Mouse (Mus musculus) liver, adult 2 months (tissue): ENCODE results near the gene Krt78. TPM values are rescaled to one million over a fixed set of nuclear protein-coding genes. Genes with fewer than 3 reads are reported as not detected.

ENCODE experiments used
- DNase-seq: peaks from one replicate; pipeline ENCODE4 v3.0.0-alpha.2; 2011; ENCODE audit warnings: low read depth, low spot score; ENCODE audit errors: extremely low read depth
- H3K27ac ChIP-seq: fragments of 200-500 bp; replicated peaks from 2 replicates; pipeline ENCODE4 v1.5.1; 2012; ENCODE audit warnings: low read depth, mild to moderate bottlenecking, control low read depth, inconsistent platforms, low read length; ENCODE audit not compliant: insufficient read depth
- H3K27me3 ChIP-seq: fragments of 200-500 bp; 2 replicates; pipeline ENCODE4 v1.6.1; 2012; ENCODE audit warnings: mild to moderate bottlenecking, moderate library complexity, low read length, inconsistent platforms; ENCODE audit not compliant: control insufficient read depth, insufficient read depth
- H3K36me3 ChIP-seq: fragments of 200-500 bp; 2 replicates; pipeline ENCODE4 v1.6.1; 2012; ENCODE audit warnings: low read length, inconsistent platforms; ENCODE audit not compliant: control insufficient read depth, insufficient read depth
- H3K4me1 ChIP-seq: fragments of 200-500 bp; 2 replicates; pipeline ENCODE4 v1.6.1; 2011; ENCODE audit warnings: low read length; ENCODE audit not compliant: control insufficient read depth, insufficient read depth
- H3K4me3 ChIP-seq: fragments of 200-500 bp; 2 replicates; pipeline ENCODE4 v1.5.1; 2011; ENCODE audit warnings: low read depth, mild to moderate bottlenecking, control low read depth, low read length, moderate library complexity; ENCODE audit not compliant: insufficient read depth
- H3K79me2 ChIP-seq: fragments of 200-500 bp; 2 replicates; pipeline ENCODE4 v1.6.1; 2012; ENCODE audit warnings: inconsistent platforms, mild to moderate bottlenecking, low read length, moderate library complexity; ENCODE audit not compliant: control insufficient read depth, insufficient read depth
- H3K9ac ChIP-seq: fragments of 200-500 bp; 2 replicates; pipeline ENCODE4 v1.6.1; 2012; ENCODE audit warnings: low read depth, mild to moderate bottlenecking, control low read depth, inconsistent platforms, low read length
- CTCF ChIP-seq: fragments of 200-500 bp; IDR thresholded peaks from 2 replicates; pipeline ENCODE4 v1.5.1; 2011; ENCODE audit warnings: low read depth, low read length, control low read depth
- POLR2A ChIP-seq: fragments of 200-500 bp; IDR thresholded peaks from 2 replicates; pipeline ENCODE4 v1.6.1; 2011; ENCODE audit warnings: low read length, control low read depth; ENCODE audit not compliant: insufficient read depth; ENCODE audit errors: extremely low read depth
- WGBS: fragments of 180-500 bp; shearing (Covaris S2); methylation state at CpG from one replicate; pipeline ENCODE4 v1.1.7; 2018; 5-methylcytosine and 5-hydroxymethylcytosine counted together
- polyA plus RNA-seq: library from polyadenylated mRNA; depleted of rRNA; stranded (reverse); fragments of >200 nt; gene quantifications from 2 replicates; pipeline ENCODE4 v1.2.3, GENCODE M21; 2012
- total RNA-seq: library from RNA; depleted of rRNA; stranded (reverse); fragments of >200 nt; gene quantifications from 2 replicates; pipeline ENCODE4 v1.2.3, GENCODE M21; 2014

Krt78 gene
- total and polyA plus RNA-seq, 2 experiments: not detected

DNA sequence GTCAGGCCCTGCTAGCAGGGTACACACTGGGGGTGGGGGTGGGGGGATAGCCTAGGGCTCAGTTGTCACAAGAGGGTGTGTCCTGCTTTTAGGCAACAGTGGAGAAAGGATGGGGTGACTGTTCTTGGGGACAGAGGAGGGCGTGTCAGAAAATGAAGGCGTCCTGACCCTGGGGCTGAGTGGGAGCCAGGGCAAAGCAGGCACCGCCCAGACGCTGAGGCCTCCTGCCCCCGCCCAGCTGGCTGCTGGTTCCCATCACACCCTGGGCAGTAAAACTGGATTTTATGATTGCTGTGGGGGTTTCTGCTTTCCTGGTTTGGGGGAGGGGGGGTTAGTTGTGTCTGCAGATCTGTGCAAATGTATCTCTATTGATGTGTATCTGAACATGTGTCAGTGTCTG is 21.9 kb upstream of the Krt78 start:
- TF ChIP-seq CTCF (no peak), POLR2A (no peak)
- WGBS: 82% methylated on average over 5 of the region's 5 CpGs
- Histone ChIP-seq H3K4me3 (no peak overlapping the region), H3K4me1 (peaks cover 12% of the 10 kb centered on the region), H3K36me3 (no peaks in the 10 kb centered on the region), H3K9ac (no peak overlapping the region), H3K79me2 (no peaks in the 10 kb centered on the region), H3K27me3 (no peaks in the 10 kb centered on the region), H3K27ac (peak overlapping the region; percentile 74)
- DNase-seq: peak; percentile 29

DNA sequence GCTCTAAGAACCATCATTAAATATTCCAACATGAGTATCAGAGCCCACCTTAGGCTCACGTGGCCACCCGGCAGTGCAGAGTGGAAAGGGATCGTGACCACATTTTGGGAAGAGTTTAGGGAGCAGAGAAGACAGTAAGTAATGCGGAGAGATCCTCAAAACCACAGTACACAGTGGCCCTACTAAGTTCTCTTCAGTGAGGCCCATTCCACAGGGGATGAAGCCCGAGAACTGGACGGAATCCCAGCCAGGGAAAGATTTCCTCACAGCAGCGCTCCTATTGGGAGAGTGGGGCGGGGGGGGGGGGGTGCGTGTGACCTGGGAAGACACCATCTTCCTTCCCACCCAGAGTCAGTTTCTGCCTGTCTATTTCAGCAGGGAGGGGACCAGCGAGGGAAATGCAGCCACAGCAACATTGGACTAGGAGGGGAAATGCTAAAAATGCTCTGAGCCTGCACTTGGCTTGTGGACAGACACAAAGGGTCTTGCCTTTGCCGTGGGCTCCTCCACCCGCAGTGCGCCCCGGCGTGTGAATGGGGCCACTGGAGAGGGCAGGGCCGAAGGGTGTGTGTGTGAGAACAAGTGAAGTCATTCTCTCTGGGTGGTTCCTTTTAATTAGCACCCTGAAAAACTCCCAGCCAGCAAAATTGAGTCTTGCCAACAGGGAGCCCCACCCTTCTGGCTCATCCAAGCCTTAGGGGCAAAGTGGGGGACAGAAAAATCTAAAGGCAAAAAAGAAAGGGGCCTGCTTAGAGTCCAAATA is 20.2 kb upstream of the Krt78 start:
- Histone ChIP-seq H3K79me2 (no peaks in the 10 kb centered on the region), H3K36me3 (no peaks in the 10 kb centered on the region), H3K9ac (no peak overlapping the region), H3K4me1 (peaks cover 12% of the 10 kb centered on the region), H3K4me3 (no peak overlapping the region), H3K27ac (peak overlapping the region; percentile 36), H3K27me3 (no peaks in the 10 kb centered on the region)
- no peak for TF ChIP-seq POLR2A
- TF ChIP-seq CTCF: no peak
- 58% methylated on average over 16 of the region's 16 CpGs for WGBS
- DNase-seq: no peak

DNA sequence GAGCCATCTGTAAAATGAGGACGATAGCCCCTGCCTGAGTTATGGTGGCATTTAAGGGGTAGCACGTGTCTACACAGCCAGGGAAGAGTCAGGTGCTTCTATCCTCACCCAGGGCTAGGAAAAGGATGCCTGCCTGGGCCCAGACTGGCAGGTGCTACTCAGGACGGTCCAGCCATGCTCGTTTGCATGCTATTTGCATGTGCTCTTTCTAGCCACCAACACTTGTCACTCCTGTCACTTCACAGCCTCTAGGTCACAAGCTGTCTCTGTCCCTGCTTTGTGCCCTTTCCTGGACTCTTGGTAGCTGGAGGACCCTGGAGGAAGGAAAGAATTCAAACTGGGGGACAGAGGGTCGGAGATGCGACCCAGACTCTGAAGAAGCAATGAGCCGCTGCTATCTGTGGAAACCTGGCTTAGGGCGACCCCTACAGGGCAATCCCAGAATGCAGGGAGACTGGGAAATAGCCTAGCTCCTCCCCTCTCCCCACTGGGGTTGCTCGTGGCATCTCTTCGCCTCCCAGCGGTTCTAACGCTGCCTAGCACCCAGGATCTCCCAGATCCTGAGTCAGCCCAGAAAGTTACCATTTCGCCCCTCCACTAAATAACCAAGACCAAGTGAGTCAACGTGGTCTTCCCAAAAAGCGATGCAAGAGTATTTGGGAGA is 19.5 kb upstream of the Krt78 start:
- H3K4me1 ChIP-seq: peaks cover 12% of the 10 kb centered on the region
- DNase-seq: peak; percentile 68
- no peaks in the 10 kb centered on the region for H3K27me3 ChIP-seq
- TF ChIP-seq CTCF: peak; percentile 99
- TF ChIP-seq POLR2A: no peak
- no peaks in the 10 kb centered on the region for H3K36me3 ChIP-seq
- no peak overlapping the region for H3K9ac ChIP-seq
- H3K27ac ChIP-seq: peak overlapping the region; percentile 35
- H3K79me2 ChIP-seq: no peaks in the 10 kb centered on the region
- WGBS: 15% methylated on average over 15 of the region's 15 CpGs
- no peak overlapping the region for H3K4me3 ChIP-seq

DNA sequence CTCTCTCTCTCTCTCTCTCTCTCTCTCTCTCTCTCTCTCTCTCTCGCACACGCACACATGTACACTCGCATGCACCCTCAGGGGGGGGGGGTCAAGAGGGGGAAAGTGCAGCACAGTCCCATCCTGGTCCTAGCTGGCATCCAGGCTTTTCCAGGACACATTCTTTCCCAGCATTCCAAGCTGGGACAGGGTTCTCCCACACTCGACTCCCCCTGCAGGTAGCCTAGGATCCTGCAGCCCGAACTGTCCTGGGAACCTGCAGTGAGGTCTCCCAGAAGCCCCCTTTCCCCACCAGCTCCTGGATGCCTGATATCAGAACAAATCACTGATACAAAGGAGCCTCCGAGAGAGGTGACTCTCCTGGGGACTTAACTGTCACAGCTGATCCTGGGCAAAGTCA is 16.4 kb upstream of the Krt78 start:
- no peaks in the 10 kb centered on the region for H3K36me3 ChIP-seq
- no peak overlapping the region for H3K27ac ChIP-seq
- H3K27me3 ChIP-seq: no peaks in the 10 kb centered on the region
- no peaks in the 10 kb centered on the region for H3K79me2 ChIP-seq
- 10% methylated on average over 4 of the region's 6 CpGs for WGBS
- H3K4me1 ChIP-seq: no peaks in the 10 kb centered on the region
- TF ChIP-seq CTCF (peak; percentile 88), POLR2A (no peak)
- no peak overlapping the region for H3K4me3 ChIP-seq
- peak; percentile 30 for DNase-seq
- H3K9ac ChIP-seq: no peak overlapping the region

DNA sequence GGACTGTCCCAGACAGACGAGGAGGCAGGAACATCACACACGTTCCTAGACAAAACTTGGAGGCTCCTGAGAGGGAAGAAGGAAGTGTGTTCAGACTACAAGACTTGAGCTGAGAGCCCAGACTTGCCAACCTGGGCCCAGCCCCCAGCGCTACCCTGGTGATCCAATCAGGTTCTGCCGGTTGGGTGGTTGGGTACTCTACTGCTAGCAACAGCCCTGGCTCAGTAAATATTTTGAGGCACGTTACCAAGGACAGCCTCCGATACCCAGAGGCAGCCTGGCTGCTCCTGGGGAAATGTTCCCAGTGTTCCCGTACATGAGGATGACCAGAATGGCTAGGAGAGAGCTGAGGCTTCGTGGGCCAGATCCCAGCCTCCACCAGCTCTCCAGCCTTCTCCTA is 12.7 kb upstream of the Krt78 start:
- WGBS: 76% methylated on average over 8 of the region's 8 CpGs
- no peak for DNase-seq
- no peak for TF ChIP-seq CTCF
- TF ChIP-seq POLR2A: no peak
- Histone ChIP-seq H3K27ac (no peak overlapping the region), H3K79me2 (no peaks in the 10 kb centered on the region), H3K9ac (no peak overlapping the region), H3K27me3 (no peaks in the 10 kb centered on the region), H3K4me3 (no peak overlapping the region), H3K36me3 (no peaks in the 10 kb centered on the region), H3K4me1 (no peaks in the 10 kb centered on the region)

DNA sequence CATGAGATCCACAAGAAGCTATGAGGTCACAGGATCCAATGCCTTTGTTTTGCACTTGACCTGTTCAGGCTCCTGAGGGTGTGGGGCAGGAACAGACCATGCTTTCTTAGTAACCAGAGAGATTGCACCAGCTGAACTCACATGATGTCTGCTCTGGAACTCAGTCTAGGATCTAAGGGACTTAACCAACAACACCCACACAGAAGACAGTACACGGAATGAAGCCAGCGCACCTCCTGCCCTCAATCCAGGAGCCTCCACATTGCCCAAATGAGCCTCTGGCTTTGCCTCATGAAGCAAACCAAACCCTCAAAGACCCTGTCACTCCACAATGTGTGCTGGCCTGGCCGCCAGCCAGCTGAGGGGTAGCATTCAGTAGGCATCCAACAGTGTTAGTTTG is 4.8 kb upstream of the Krt78 start:
- Histone ChIP-seq H3K9ac (no peak overlapping the region), H3K4me3 (no peak overlapping the region), H3K27me3 (0 out of 2 replicates have a peak, but pooled peaks cover 1% of the 10 kb centered on the region), H3K4me1 (no peaks in the 10 kb centered on the region), H3K36me3 (no peaks in the 10 kb centered on the region), H3K79me2 (no peaks in the 10 kb centered on the region), H3K27ac (no peak overlapping the region)
- WGBS: 91% methylated on average over 3 of the region's 3 CpGs
- no peak for DNase-seq
- TF ChIP-seq POLR2A (no peak), CTCF (no peak)
